Mouse (Mus musculus) testis, adult 2 months (tissue): ENCODE results near the gene E2f4.

Experiments
- CTCF ChIP-seq: fragments of 200-500 bp; IDR thresholded peaks from 2 replicates; pipeline ENCODE4 v1.5.1; 2012; ENCODE audit warnings: low read depth, mild to moderate bottlenecking, inconsistent platforms, low read length, moderate library complexity; ENCODE audit not compliant: control insufficient read depth, insufficient read depth, insufficient replicate concordance
- POLR2A ChIP-seq: fragments of 200-500 bp; IDR thresholded peaks from 2 replicates; pipeline ENCODE4 v1.6.1; 2012; ENCODE audit warnings: low read depth, mild to moderate bottlenecking, inconsistent platforms, low read length, moderate library complexity; ENCODE audit not compliant: control insufficient read depth

GRCm38 (mm10) chr8:105303874-105304273 lies 6.4 kb downstream of the E2f4 start:
- no peak for TF ChIP-seq CTCF
- TF ChIP-seq POLR2A: no peak
